Mouse (Mus musculus) intestine, embryonic 14.5 days (tissue): ENCODE results near the gene Fgf22. TPM values are rescaled to one million over a fixed set of nuclear protein-coding genes. Genes with fewer than 3 reads are reported as not detected.

Source experiments
- ATAC-seq: fragments of 200-750 bp; cut with Nextera tagmentation; replicated peaks from 2 replicates; pipeline ENCODE4 v1.8.0; 2017; ENCODE audit warnings: low read depth, moderate number of reproducible peaks, moderate TSS enrichment, moderate library complexity; ENCODE audit not compliant: low FRiP score, low TSS enrichment
- DNase-seq: peaks from one replicate; pipeline ENCODE4 v3.0.0-alpha.2; 2018; ENCODE audit warnings: low spot score
- H3K27ac ChIP-seq: fragments of 300-500 bp; sonication (generic); 2 replicates; pipeline ENCODE4 v1.5.1; 2014; ENCODE audit warnings: low read depth, mild to moderate bottlenecking, control low read depth
- H3K27me3 ChIP-seq: fragments of 300-500 bp; sonication (generic); replicated peaks from 2 replicates; pipeline ENCODE4 v1.6.1; 2014; ENCODE audit warnings: low read length, control low read depth; ENCODE audit not compliant: control insufficient read depth, insufficient read depth
- H3K36me3 ChIP-seq: fragments of 300-500 bp; sonication (generic); 2 replicates; pipeline ENCODE4 v1.6.1; 2014; ENCODE audit warnings: low read length, control low read depth; ENCODE audit not compliant: control insufficient read depth, insufficient read depth
- H3K4me1 ChIP-seq: fragments of 300-500 bp; sonication (generic); replicated peaks from 2 replicates; pipeline ENCODE4 v1.6.1; 2014; ENCODE audit warnings: low read length, control low read depth, mixed read lengths; ENCODE audit not compliant: control insufficient read depth, insufficient read depth
- H3K4me2 ChIP-seq: fragments of 300-500 bp; sonication (generic); 2 replicates; pipeline ENCODE4 v1.6.1; 2014; ENCODE audit warnings: low read length
- H3K4me3 ChIP-seq: fragments of 300-500 bp; sonication (generic); 2 replicates; pipeline ENCODE4 v1.5.1; 2014; ENCODE audit warnings: low read depth, low read length, control low read depth, mixed read lengths
- H3K9ac ChIP-seq: fragments of 300-500 bp; sonication (generic); 2 replicates; pipeline ENCODE4 v1.6.1; 2014; ENCODE audit warnings: mild to moderate bottlenecking, low read length
- H3K9me3 ChIP-seq: fragments of 300-500 bp; sonication (generic); 2 replicates; pipeline ENCODE4 v1.6.1; 2016; ENCODE audit warnings: low read length, control low read depth; ENCODE audit not compliant: control insufficient read depth
- WGBS: fragments of 180-500 bp; shearing (Covaris S2); extraction: QIAGEN DNeasy Blood & Tissue Kit; methylation state at CpG from one replicate; pipeline ENCODE4 v1.1.7; 2014; 5-methylcytosine and 5-hydroxymethylcytosine counted together
- polyA plus RNA-seq: library from polyadenylated mRNA; unstranded; fragments of >200 nt; fragmentation: Nextera tagmentation; extraction: Ambion mirVana; gene quantifications from 2 replicates; pipeline ENCODE4 v1.2.1, GENCODE M21; 2014

Gene Fgf22
- polyA plus RNA-seq, 1 experiment from 2014 or later = 0.26 TPM

DNA sequence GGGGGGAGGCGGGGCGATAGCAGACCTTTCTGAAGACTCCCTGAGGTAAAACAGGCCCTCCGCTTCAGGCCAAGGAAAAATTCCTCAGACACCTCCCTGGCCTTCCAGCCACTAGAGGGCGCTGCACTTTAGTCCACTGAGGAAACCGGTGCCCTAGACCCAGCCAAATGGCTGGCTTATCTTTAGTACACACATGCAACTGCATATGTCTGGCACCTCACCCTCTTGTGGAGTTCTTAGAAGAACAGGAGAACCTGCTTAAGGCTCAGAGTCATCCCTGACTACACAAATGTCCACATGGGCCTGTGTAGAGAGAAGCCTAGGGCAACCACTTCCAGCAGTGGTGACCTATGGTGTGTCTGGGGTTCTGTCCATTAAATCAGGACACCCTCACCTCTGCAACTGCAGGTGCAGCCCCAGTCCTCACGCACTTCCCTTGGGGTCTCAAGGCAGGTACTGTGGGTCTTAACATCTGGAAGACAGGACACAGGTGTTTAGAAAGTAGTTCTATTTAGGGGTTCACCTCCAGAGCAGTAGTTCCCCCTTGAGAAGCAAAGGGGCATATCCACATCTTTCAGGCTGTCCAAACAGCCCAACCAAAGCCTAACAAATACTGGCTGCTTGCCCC, 42.3 kb upstream of the Fgf22 start:
- H3K27me3 ChIP-seq = peaks cover 40% of the 10 kb centered on the region
- peaks cover 38% of the 10 kb centered on the region for H3K36me3 ChIP-seq
- no peak overlapping the region for H3K4me2 ChIP-seq
- H3K27ac ChIP-seq = no peak overlapping the region
- no peaks in the 10 kb centered on the region for H3K9me3 ChIP-seq
- no peak overlapping the region for H3K4me3 ChIP-seq
- 14% methylated on average over 5 of the region's 6 CpGs for WGBS
- H3K9ac ChIP-seq = no peak overlapping the region
- peaks cover 9% of the 10 kb centered on the region for H3K4me1 ChIP-seq
- ATAC-seq = peak; percentile 57
- peak; percentile 92 for DNase-seq

- no peak for DNase-seq
- Histone ChIP-seq H3K4me2 (no peak overlapping the region), H3K9me3 (no peaks in the 10 kb centered on the region), H3K27me3 (peaks cover 45% of the 10 kb centered on the region), H3K4me1 (peaks cover 9% of the 10 kb centered on the region), H3K4me3 (no peak overlapping the region), H3K36me3 (peaks cover 36% of the 10 kb centered on the region), H3K27ac (no peak overlapping the region), H3K9ac (no peak overlapping the region)
- ATAC-seq = no peak
- WGBS = 46% methylated on average over 1 of the region's 1 CpGs
These were observed 41.7 kb upstream of the Fgf22 start for GRCm38 (mm10) chr10:79713163-79713562.

- 59% methylated on average over 4 of the region's 4 CpGs for WGBS
- peaks cover 9% of the 10 kb centered on the region for H3K4me1 ChIP-seq
- H3K4me2 ChIP-seq = no peak overlapping the region
- peaks cover 21% of the 10 kb centered on the region for H3K36me3 ChIP-seq
- ATAC-seq (no peak), DNase-seq (no peak)
- H3K9me3 ChIP-seq = no peaks in the 10 kb centered on the region
- H3K27me3 ChIP-seq = peaks cover 57% of the 10 kb centered on the region
- H3K9ac ChIP-seq = no peak overlapping the region
- no peak overlapping the region for H3K27ac ChIP-seq
- no peak overlapping the region for H3K4me3 ChIP-seq
These were observed 39.9 kb upstream of the Fgf22 start for GRCm38 (mm10) chr10:79714996-79715395.

DNA sequence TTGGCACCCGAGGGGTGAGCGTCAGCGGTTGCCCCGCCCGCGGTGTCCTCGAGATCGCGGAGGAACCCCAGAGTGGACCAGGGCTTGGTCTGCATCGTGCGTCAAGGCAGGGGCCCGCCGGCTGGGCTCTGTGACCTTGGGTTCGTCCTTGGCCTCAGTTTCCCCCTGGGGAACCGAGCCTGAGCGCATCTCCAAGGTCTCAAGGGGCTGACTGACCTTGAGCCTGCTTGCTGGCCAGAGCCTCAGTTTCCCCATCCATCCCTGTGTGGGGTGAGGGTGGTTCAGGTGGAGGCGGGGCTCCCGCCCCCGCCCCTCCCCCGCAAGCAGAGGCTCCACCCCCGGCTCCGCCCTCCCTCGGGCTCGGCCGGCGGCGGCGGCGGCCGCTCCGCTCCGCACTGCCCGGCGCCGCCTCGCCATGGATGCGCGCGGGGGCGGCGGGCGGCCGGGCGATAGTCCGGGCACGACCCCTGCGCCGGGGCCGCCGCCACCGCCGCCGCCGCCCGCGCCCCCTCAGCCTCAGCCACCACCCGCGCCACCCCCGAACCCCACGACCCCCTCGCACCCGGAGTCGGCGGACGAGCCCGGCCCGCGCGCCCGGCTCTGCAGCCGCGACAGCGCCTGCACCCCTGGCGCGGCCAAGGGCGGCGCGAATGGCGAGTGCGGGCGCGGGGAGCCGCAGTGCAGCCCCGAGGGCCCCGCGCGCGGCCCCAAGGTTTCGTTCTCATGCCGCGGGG, 38.5 kb upstream of the Fgf22 start, which contains the start of gene Hcn2:
Gene Hcn2, plus strand, starts transcription at position 381 of the 734 bp plus-strand sequence.
- DNase-seq (no peak), ATAC-seq (no peak; the same call in 1 of the 2 replicates)
- Histone ChIP-seq H3K27me3 (peaks cover 57% of the 10 kb centered on the region), H3K9me3 (no peaks in the 10 kb centered on the region), H3K4me3 (peak within 1 kb of the TSS; percentile 49), H3K4me1 (peaks cover 9% of the 10 kb centered on the region), H3K27ac (no peak within 1 kb of the TSS), H3K4me2 (peak within 1 kb of the TSS; percentile 94), H3K36me3 (peaks cover 7% of the 10 kb centered on the region), H3K9ac (0 out of 2 replicates have a peak within 1 kb of the TSS, but pooled peaks have one; percentile 21)
- 1% methylated on average over 76 of the region's 91 CpGs for WGBS

DNA sequence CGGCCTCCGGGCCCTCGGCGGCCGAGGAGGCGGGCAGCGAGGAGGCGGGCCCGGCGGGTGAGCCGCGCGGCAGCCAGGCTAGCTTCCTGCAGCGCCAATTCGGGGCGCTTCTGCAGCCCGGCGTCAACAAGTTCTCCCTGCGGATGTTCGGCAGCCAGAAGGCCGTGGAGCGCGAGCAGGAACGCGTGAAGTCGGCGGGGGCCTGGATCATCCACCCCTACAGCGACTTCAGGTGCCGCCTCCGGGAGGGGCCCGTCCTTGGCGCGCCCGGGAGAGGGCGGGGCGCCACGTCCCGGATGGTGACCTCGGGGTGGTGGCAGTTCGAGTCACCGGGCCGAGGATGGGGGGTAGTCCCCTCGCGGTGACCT, 37.9 kb upstream of the Fgf22 start:
- Histone ChIP-seq H3K4me2 (peak overlapping the region; percentile 94), H3K9ac (no peak overlapping the region), H3K27me3 (peaks cover 57% of the 10 kb centered on the region), H3K27ac (no peak overlapping the region), H3K36me3 (peaks cover 1% of the 10 kb centered on the region), H3K4me1 (peaks cover 9% of the 10 kb centered on the region), H3K9me3 (no peaks in the 10 kb centered on the region), H3K4me3 (peak overlapping the region; percentile 49)
- under 1% methylated on average over 42 of the region's 44 CpGs for WGBS
- ATAC-seq (no peak), DNase-seq (no peak)

DNA sequence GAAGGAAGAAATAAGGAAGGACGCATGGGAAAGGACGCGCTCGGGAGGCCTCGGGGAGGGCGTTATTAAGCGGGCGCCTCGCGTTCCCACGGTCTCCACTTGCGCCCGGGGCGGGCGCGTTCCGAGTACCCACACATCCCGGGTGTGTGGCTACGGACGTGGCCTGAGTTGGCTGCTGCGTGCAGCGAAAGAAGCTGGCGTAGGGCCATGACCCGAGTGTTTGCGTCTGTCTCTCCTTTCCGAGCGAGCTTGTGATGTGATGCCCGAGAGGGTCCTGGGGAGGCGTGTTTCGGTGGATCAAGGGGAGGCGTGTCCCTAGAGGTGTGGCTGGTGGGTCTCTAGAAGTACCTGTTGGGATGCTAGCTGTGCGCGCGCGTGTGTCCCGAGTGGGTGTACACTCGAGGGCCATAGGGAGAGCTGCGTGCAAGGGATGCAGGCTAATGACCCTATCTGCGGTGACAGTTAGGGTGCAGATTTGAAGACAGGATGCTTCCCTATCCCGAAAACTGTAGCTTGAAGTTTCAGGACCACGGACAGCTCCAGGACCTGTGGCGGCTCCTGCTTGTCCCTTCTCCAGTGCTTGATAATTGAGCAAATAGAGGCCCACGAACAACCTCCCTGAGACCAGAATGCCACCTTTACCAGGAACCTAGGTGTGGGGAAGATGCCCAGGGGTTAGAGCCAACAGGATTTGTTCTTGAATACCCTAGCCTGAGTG, 37.1 kb upstream of the Fgf22 start:
- no peaks in the 10 kb centered on the region for H3K36me3 ChIP-seq
- WGBS = 4% methylated on average over 43 of the region's 43 CpGs
- ATAC-seq = no peak
- H3K4me1 ChIP-seq = peaks cover 9% of the 10 kb centered on the region
- no peak overlapping the region; the same call in 1 of the 2 replicates for H3K4me3 ChIP-seq
- H3K27me3 ChIP-seq = peaks cover 57% of the 10 kb centered on the region
- H3K9me3 ChIP-seq = no peaks in the 10 kb centered on the region
- H3K9ac ChIP-seq = no peak overlapping the region
- H3K4me2 ChIP-seq = peak overlapping the region; percentile 94; the same call in 1 of the 2 replicates
- DNase-seq = peak; percentile 96
- H3K27ac ChIP-seq = no peak overlapping the region

GRCm38 (mm10) chr10:79721089-79721488, 33.8 kb upstream of the Fgf22 start:
- Histone ChIP-seq H3K27me3 (peaks cover 32% of the 10 kb centered on the region), H3K9me3 (no peaks in the 10 kb centered on the region), H3K4me3 (no peak overlapping the region), H3K36me3 (no peaks in the 10 kb centered on the region), H3K4me1 (peaks cover 9% of the 10 kb centered on the region), H3K9ac (no peak overlapping the region), H3K27ac (no peak overlapping the region), H3K4me2 (no peak overlapping the region)
- DNase-seq (no peak), ATAC-seq (no peak)
- 68% methylated on average over 5 of the region's 5 CpGs for WGBS

GRCm38 (mm10) chr10:79723047-79723446, 31.8 kb upstream of the Fgf22 start:
- H3K4me1 ChIP-seq = no peaks in the 10 kb centered on the region
- no peak overlapping the region for H3K9ac ChIP-seq
- H3K27me3 ChIP-seq = peaks cover 13% of the 10 kb centered on the region
- DNase-seq (no peak), ATAC-seq (no peak)
- H3K4me3 ChIP-seq = no peak overlapping the region
- no peaks in the 10 kb centered on the region for H3K9me3 ChIP-seq
- H3K27ac ChIP-seq = no peak overlapping the region
- H3K4me2 ChIP-seq = no peak overlapping the region
- 70% methylated on average over 6 of the region's 6 CpGs for WGBS
- H3K36me3 ChIP-seq = no peaks in the 10 kb centered on the region
